Mouse (Mus musculus) stomach, embryonic 15.5 days (tissue): ENCODE measurements around the gene Slc27a2. TPM values are rescaled to one million over a fixed set of nuclear protein-coding genes. Genes with fewer than 3 reads are reported as not detected.
"Not testable (repeated sequence)": the region's sequence is repeated elsewhere in the genome, so short reads cannot be mapped to it uniquely, and the experiment has no call there.

Experiments used
- ATAC-seq: fragments of 200-750 bp; cut with Nextera tagmentation; 2 replicates; pipeline ENCODE4 v1.8.0; 2017; ENCODE audit warnings: low read depth, moderate number of reproducible peaks, moderate TSS enrichment; ENCODE audit not compliant: insufficient read depth, low FRiP score
- H3K27ac ChIP-seq: fragments of 300-500 bp; sonication (generic); 2 replicates; pipeline ENCODE4 v1.5.1; 2015; ENCODE audit warnings: mild to moderate bottlenecking, inconsistent platforms
- H3K27me3 ChIP-seq: fragments of 300-500 bp; sonication (generic); replicated peaks from 2 replicates; pipeline ENCODE4 v1.6.1; 2015; ENCODE audit warnings: inconsistent platforms
- H3K36me3 ChIP-seq: fragments of 300-500 bp; sonication (generic); 2 replicates; pipeline ENCODE4 v1.6.1; 2015; ENCODE audit warnings: inconsistent platforms
- H3K4me1 ChIP-seq: fragments of 300-500 bp; sonication (generic); 2 replicates; pipeline ENCODE4 v1.6.1; 2015; ENCODE audit warnings: inconsistent platforms
- H3K4me2 ChIP-seq: fragments of 300-500 bp; sonication (generic); 2 replicates; pipeline ENCODE4 v1.6.1; 2015; ENCODE audit warnings: mild to moderate bottlenecking, inconsistent platforms
- H3K4me3 ChIP-seq: fragments of 300-500 bp; sonication (generic); replicated peaks from 2 replicates; pipeline ENCODE4 v1.5.1; 2015; ENCODE audit warnings: inconsistent platforms
- H3K9ac ChIP-seq: fragments of 300-500 bp; sonication (generic); 2 replicates; pipeline ENCODE4 v1.6.1; 2015; ENCODE audit warnings: inconsistent platforms
- H3K9me3 ChIP-seq: fragments of 300-500 bp; sonication (generic); 2 replicates; pipeline ENCODE4 v1.6.1; 2016; ENCODE audit warnings: inconsistent platforms
- WGBS: fragments of 180-500 bp; shearing (Covaris S2); methylation state at CpG from one replicate; pipeline ENCODE4 v1.1.7; 2015; 5-methylcytosine and 5-hydroxymethylcytosine counted together
- polyA plus RNA-seq: library from polyadenylated mRNA; unstranded; fragments of >200 nt; fragmentation: Nextera tagmentation; extraction: Ambion mirVana; gene quantifications from 2 replicates; pipeline ENCODE4 v1.2.1, GENCODE M21; 2015

The Slc27a2 gene
- polyA plus RNA-seq, result 3.9 and 8.3 TPM in 2 replicates

- 1% methylated on average over 56 of the region's 61 CpGs for WGBS
- Histone ChIP-seq H3K27ac (no peak within 1 kb of the TSS), H3K9me3 (no peaks in the 10 kb centered on the region), H3K36me3 (no peaks in the 10 kb centered on the region), H3K4me2 (peak within 1 kb of the TSS; percentile 91), H3K9ac (no peak within 1 kb of the TSS), H3K4me3 (peak within 1 kb of the TSS; percentile 49), H3K4me1 (peaks cover 10% of the 10 kb centered on the region; the same call in 1 of the 2 replicates), H3K27me3 (peaks cover 40% of the 10 kb centered on the region)
- ATAC-seq, result peak; percentile 60; the same call in 1 of the 2 replicates
These were observed at the start of gene Slc27a2 for GRCm38 (mm10) chr2:126552357-126553290. TSS of gene Slc27a2 (plus strand) at chr2:126552407.

- Histone ChIP-seq H3K36me3 (no peaks in the 10 kb centered on the region), H3K4me3 (no peak overlapping the region), H3K27me3 (no peaks in the 10 kb centered on the region), H3K9me3 (no peaks in the 10 kb centered on the region), H3K4me2 (no peak overlapping the region), H3K27ac (no peak overlapping the region), H3K4me1 (no peaks in the 10 kb centered on the region), H3K9ac (no peak overlapping the region)
- ATAC-seq, result no peak
- 83% methylated on average over 1 of the region's 1 CpGs for WGBS
These were observed 47.1 kb upstream of the Slc27a2 start for GRCm38 (mm10) chr2:126505156-126505555.

- Histone ChIP-seq H3K36me3 (no peaks in the 10 kb centered on the region), H3K4me3 (no peak overlapping the region), H3K9ac (no peak overlapping the region), H3K27me3 (no peaks in the 10 kb centered on the region), H3K9me3 (no peaks in the 10 kb centered on the region), H3K4me1 (no peaks in the 10 kb centered on the region), H3K4me2 (no peak overlapping the region), H3K27ac (no peak overlapping the region)
- ATAC-seq, result no peak
- 88% methylated on average over 5 of the region's 5 CpGs for WGBS
These were observed 44.7 kb upstream of the Slc27a2 start for GRCm38 (mm10) chr2:126507477-126507876.

GRCm38 (mm10) chr2:126508228-126508627, 44.0 kb upstream of the Slc27a2 start:
- WGBS, result 40% methylated on average over 1 of the region's 1 CpGs
- H3K4me2 ChIP-seq, result no peak overlapping the region
- no peak overlapping the region for H3K9ac ChIP-seq
- H3K4me3 ChIP-seq, result no peak overlapping the region
- no peaks in the 10 kb centered on the region for H3K9me3 ChIP-seq
- H3K27ac ChIP-seq, result no peak overlapping the region
- H3K27me3 ChIP-seq, result no peaks in the 10 kb centered on the region
- no peak for ATAC-seq
- H3K4me1 ChIP-seq, result no peaks in the 10 kb centered on the region
- H3K36me3 ChIP-seq, result no peaks in the 10 kb centered on the region

- no peak overlapping the region for H3K9ac ChIP-seq
- H3K4me2 ChIP-seq, result no peak overlapping the region
- ATAC-seq, result no peak
- no peaks in the 10 kb centered on the region for H3K27me3 ChIP-seq
- no peaks in the 10 kb centered on the region for H3K9me3 ChIP-seq
- 67% methylated on average over 6 of the region's 6 CpGs for WGBS
- H3K4me3 ChIP-seq, result no peak overlapping the region
- H3K4me1 ChIP-seq, result no peaks in the 10 kb centered on the region
- H3K36me3 ChIP-seq, result no peaks in the 10 kb centered on the region
- no peak overlapping the region for H3K27ac ChIP-seq
These were observed 37.0 kb upstream of the Slc27a2 start for GRCm38 (mm10) chr2:126515069-126515826.

- H3K27me3 ChIP-seq, result no peaks in the 10 kb centered on the region
- H3K9me3 ChIP-seq, result no peaks in the 10 kb centered on the region
- 75% methylated on average over 11 of the region's 11 CpGs for WGBS
- no peaks in the 10 kb centered on the region for H3K4me1 ChIP-seq
- H3K36me3 ChIP-seq, result no peaks in the 10 kb centered on the region
- no peak overlapping the region for H3K4me2 ChIP-seq
- no peak overlapping the region for H3K9ac ChIP-seq
- no peak for ATAC-seq
- H3K27ac ChIP-seq, result no peak overlapping the region
- no peak overlapping the region for H3K4me3 ChIP-seq
These were observed 32.2 kb upstream of the Slc27a2 start for GRCm38 (mm10) chr2:126519872-126520581.

GRCm38 (mm10) chr2:126520828-126521227, 31.4 kb upstream of the Slc27a2 start:
- no peak for ATAC-seq
- 12% methylated on average over 7 of the region's 7 CpGs for WGBS
- no peak overlapping the region for H3K9ac ChIP-seq

GRCm38 (mm10) chr2:126521471-126521870, 30.7 kb upstream of the Slc27a2 start:
- ATAC-seq, result no peak

More at GRCm38 (mm10) chr2:126520828-126521227, 31.4 kb upstream of the Slc27a2 start:
- Histone ChIP-seq H3K27ac (no peak overlapping the region), H3K4me3 (no peak overlapping the region), H3K4me2 (no peak overlapping the region), H3K27me3 (no peaks in the 10 kb centered on the region), H3K9me3 (no peaks in the 10 kb centered on the region), H3K36me3 (no peaks in the 10 kb centered on the region), H3K4me1 (no peaks in the 10 kb centered on the region)

GRCm38 (mm10) chr2:126522056-126522455, 30.2 kb upstream of the Slc27a2 start:
- no peak overlapping the region for H3K4me2 ChIP-seq
- H3K9ac ChIP-seq, result no peak overlapping the region
- no peak for ATAC-seq
- H3K4me1 ChIP-seq, result no peaks in the 10 kb centered on the region
- WGBS, result 70% methylated on average over 8 of the region's 8 CpGs
- H3K27ac ChIP-seq, result no peak overlapping the region
- H3K27me3 ChIP-seq, result no peaks in the 10 kb centered on the region
- no peak overlapping the region for H3K4me3 ChIP-seq
- no peaks in the 10 kb centered on the region for H3K36me3 ChIP-seq
- H3K9me3 ChIP-seq, result no peaks in the 10 kb centered on the region

More at GRCm38 (mm10) chr2:126521471-126521870, 30.7 kb upstream of the Slc27a2 start:
- Histone ChIP-seq H3K4me2 (no peak overlapping the region), H3K9ac (no peak overlapping the region), H3K4me1 (no peaks in the 10 kb centered on the region), H3K9me3 (no peaks in the 10 kb centered on the region), H3K4me3 (no peak overlapping the region), H3K27ac (no peak overlapping the region), H3K27me3 (no peaks in the 10 kb centered on the region), H3K36me3 (no peaks in the 10 kb centered on the region)
- WGBS, result 68% methylated on average over 10 of the region's 10 CpGs

- 54% methylated on average over 5 of the region's 5 CpGs for WGBS
- not testable (repeated sequence) for H3K9ac ChIP-seq, H3K36me3 ChIP-seq, ATAC-seq, H3K4me2 ChIP-seq, H3K4me3 ChIP-seq, H3K27me3 ChIP-seq, H3K4me1 ChIP-seq, H3K27ac ChIP-seq, H3K9me3 ChIP-seq
These were observed 29.0 kb upstream of the Slc27a2 start for GRCm38 (mm10) chr2:126523101-126523745.

GRCm38 (mm10) chr2:126524271-126524670, 27.9 kb upstream of the Slc27a2 start:
- 75% methylated on average over 2 of the region's 2 CpGs for WGBS
- no peak for ATAC-seq
- no peak overlapping the region for H3K27ac ChIP-seq
- H3K36me3 ChIP-seq, result no peaks in the 10 kb centered on the region
- no peak overlapping the region for H3K4me3 ChIP-seq
- H3K4me2 ChIP-seq, result no peak overlapping the region
- no peaks in the 10 kb centered on the region for H3K4me1 ChIP-seq
- no peak overlapping the region for H3K9ac ChIP-seq
- no peaks in the 10 kb centered on the region for H3K27me3 ChIP-seq
- no peaks in the 10 kb centered on the region for H3K9me3 ChIP-seq
